Mouse (Mus musculus): ENCODE measurements around the gene Chst3. TPM values are rescaled to one million over a fixed set of nuclear protein-coding genes. Genes with fewer than 3 reads are reported as not detected.
A peak's percentile ranks its signal among the peaks of the same experiment; 100 is the strongest.
"Not testable (repeated sequence)": the region's sequence is repeated elsewhere in the genome, so short reads cannot be mapped to it uniquely, and the experiment has no call there.

The Chst3 gene
- polyA plus RNA-seq, 1 experiment, result 21.7 TPM

DNA sequence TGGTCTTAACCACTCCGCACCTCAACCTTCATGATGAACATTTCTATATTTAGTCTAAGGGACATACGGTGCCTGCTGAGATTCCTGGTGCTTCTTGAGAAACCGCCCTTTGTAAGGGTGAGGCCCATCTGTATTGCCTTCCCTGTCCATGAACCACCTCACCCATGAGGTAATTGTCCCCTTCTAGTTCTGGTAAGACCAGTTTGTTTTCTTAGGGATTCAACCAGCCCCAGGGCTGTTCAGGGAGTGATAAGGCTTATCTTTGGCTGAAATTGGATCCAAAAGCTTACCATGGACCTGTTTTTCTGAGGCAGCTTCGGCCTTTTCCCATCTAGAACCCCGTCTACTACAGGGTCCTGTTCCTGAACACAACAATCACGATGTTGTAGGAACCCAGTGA lies 37.0 kb upstream of the Chst3 start:
- 81% methylated on average over 6 of the region's 6 CpGs for WGBS
- DNase-seq, result no peak
- TF ChIP-seq POLR2A (IDR thresholded peaks at IDR 0.05; ENCODE audit: borderline replicate concordance, extremely low read depth, low read depth, low read length) (no peak), CTCF (IDR thresholded peaks at IDR 0.05; ENCODE audit: insufficient read depth, low read length) (no peak)
- H3K4me1 ChIP-seq (ENCODE audit: control insufficient read depth, insufficient read depth, low read length), result no peaks in the 10 kb centered on the region
- no peak overlapping the region for H3K4me3 ChIP-seq (replicated peaks; ENCODE audit: extremely low read depth, low read depth, low read length)

DNA sequence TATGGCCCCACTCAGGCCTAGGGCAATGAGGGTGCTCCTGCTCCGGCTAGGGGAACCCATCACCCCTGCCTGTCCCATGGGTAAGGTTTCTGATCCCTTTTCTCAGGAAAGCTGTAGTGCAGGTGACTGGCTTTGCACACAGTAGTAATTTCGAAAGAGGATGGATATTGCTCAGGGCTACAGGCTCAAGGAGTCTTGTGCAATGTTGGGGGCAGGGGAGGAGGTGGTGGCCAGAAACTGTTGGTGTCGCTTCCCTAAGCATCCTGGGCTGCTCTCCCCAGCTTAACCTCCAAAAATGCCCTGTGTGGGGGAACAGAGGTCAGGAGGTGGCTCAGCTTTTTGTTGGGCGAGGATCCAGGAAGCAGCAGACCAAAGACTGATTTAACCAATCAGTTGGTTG lies 33.5 kb upstream of the Chst3 start:
- no peaks in the 10 kb centered on the region for H3K4me1 ChIP-seq (ENCODE audit: control insufficient read depth, insufficient read depth, low read length)
- no peak overlapping the region for H3K4me3 ChIP-seq (replicated peaks; ENCODE audit: extremely low read depth, low read depth, low read length)
- DNase-seq, result no peak
- TF ChIP-seq CTCF (IDR thresholded peaks at IDR 0.05; ENCODE audit: insufficient read depth, low read length), result no peak
- no peak for TF ChIP-seq POLR2A (IDR thresholded peaks at IDR 0.05; ENCODE audit: borderline replicate concordance, extremely low read depth, low read depth, low read length)
- WGBS, result 61% methylated on average over 4 of the region's 4 CpGs

DNA sequence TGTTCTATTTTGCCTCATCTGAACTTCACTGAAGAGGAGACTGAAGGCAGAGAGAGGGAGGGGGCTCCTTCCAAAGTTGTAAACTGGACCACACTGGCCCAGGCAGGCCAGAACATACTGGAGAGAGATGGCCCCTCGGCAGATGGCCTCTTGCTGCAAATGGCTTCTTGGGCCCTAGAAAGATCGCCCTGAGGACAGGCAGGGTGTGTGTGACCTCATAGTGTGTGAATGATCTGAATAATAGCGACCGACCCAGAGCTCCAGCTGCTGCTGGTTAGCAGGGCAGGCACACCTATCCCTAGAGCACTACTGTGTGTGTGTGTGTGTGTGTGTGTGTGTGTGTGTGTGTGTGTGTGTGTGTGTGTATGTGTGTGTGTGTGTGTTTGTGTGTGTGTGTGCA lies 33.1 kb upstream of the Chst3 start:
- no peak for DNase-seq
- WGBS, result 61% methylated on average over 4 of the region's 4 CpGs
- Histone ChIP-seq H3K4me1 (ENCODE audit: control insufficient read depth, insufficient read depth, low read length) (no peaks in the 10 kb centered on the region), H3K4me3 (replicated peaks; ENCODE audit: extremely low read depth, low read depth, low read length) (no peak overlapping the region)
- TF ChIP-seq CTCF (IDR thresholded peaks at IDR 0.05; ENCODE audit: insufficient read depth, low read length) (no peak), POLR2A (IDR thresholded peaks at IDR 0.05; ENCODE audit: borderline replicate concordance, extremely low read depth, low read depth, low read length) (no peak)

DNA sequence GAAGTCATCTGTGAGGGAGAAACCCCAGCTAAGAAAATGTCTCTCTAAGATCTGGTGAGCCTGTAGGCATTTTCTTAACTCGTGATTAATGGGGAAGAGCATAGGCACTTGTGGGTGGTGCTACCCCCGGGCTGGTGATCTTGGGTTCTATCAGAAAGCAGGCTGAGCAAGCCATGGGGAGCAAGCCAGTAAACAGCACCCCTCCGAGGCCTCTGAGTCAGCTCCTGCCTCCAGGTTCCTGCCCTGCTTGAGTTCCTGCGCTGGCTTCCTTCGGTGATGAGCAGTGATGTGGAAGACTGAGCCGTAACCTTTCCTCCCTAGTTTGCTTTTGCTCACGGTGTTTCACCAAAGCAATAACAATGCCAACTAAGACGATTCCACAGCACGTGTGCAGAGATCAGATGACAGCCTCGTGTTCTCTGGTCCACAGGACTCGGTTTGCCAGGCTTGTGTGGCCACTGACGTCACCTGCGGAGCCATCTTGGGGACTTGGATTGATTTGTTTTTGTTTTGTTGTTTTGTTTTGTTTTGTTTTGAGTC lies 31.4 kb upstream of the Chst3 start:
- H3K4me1 ChIP-seq (ENCODE audit: control insufficient read depth, insufficient read depth, low read length), result no peaks in the 10 kb centered on the region
- 83% methylated on average over 13 of the region's 13 CpGs for WGBS
- no peak for DNase-seq
- H3K4me3 ChIP-seq (replicated peaks; ENCODE audit: extremely low read depth, low read depth, low read length), result no peak overlapping the region
- TF ChIP-seq POLR2A (IDR thresholded peaks at IDR 0.05; ENCODE audit: borderline replicate concordance, extremely low read depth, low read depth, low read length) (no peak), CTCF (IDR thresholded peaks at IDR 0.05; ENCODE audit: insufficient read depth, low read length) (no peak)

DNA sequence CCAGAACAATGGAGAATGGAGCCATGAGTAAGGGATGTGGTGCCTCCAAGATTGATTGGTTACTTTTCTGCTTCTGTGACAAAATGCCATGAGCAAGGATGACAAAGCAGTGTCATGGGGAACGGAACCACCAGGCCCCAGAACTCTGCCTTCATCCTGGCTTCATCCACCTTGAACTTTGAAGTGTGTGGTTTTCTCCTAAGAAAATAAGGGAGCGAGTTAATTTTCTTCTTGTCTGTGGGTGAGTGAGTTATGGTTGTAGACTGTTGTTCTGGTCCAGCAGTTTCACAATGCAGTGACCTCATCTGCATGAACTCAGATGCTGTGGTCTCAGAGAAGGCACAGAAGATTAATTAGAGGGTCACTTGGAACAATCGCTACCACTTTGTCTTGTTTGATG lies 29.3 kb upstream of the Chst3 start:
- H3K4me1 ChIP-seq (ENCODE audit: control insufficient read depth, insufficient read depth, low read length); DNase-seq; H3K4me3 ChIP-seq (replicated peaks; ENCODE audit: extremely low read depth, low read depth, low read length): not testable (repeated sequence)
- 65% methylated on average over 3 of the region's 3 CpGs for WGBS

DNA sequence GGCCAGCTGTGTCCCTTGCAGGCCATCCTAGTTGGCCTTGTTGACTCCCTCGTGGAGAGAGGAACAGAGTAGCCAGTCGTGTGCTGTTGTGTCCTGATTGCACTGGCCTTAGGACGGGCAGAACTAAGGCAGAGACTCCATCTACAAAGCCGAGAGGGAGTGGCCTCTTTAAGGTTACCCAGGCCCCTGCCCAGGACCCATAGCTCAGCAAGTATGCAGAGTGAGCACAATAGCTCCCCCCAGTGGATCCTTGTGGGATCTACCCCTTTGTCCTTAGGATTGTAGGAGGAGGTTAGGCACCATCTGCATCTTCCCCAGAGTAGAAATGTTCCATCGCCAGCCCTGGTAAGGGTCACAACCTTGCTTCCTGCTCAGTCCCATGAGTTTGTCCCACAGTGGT lies 27.5 kb upstream of the Chst3 start:
- DNase-seq, result peak; percentile 49
- TF ChIP-seq POLR2A (IDR thresholded peaks at IDR 0.05; ENCODE audit: borderline replicate concordance, extremely low read depth, low read depth, low read length) (no peak), CTCF (IDR thresholded peaks at IDR 0.05; ENCODE audit: insufficient read depth, low read length) (peak; percentile 54)
- WGBS, result 53% methylated on average over 5 of the region's 5 CpGs
- H3K4me1 ChIP-seq (ENCODE audit: control insufficient read depth, insufficient read depth, low read length), result no peaks in the 10 kb centered on the region
- no peak overlapping the region for H3K4me3 ChIP-seq (replicated peaks; ENCODE audit: extremely low read depth, low read depth, low read length)

DNA sequence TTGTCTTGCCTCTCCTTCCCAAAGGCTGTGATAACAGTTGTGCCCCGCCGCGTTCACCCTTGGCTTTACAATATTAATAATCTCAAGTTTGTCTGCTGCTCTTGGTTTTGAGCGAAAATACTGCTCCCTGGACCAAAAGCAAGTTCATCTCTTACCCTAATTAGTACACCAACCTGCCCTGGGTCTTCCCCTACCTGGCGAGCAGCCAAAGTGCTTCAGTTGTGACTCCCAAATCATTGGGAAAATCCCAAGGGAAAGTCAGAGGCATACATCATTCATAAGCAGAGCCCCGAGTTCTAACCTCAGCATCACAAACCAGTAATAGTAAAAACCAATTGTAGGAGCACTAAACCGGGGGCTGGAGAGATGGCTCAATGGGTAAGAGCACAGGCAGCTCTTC lies 26.6 kb upstream of the Chst3 start:
- WGBS, result 78% methylated on average over 7 of the region's 7 CpGs

DNA sequence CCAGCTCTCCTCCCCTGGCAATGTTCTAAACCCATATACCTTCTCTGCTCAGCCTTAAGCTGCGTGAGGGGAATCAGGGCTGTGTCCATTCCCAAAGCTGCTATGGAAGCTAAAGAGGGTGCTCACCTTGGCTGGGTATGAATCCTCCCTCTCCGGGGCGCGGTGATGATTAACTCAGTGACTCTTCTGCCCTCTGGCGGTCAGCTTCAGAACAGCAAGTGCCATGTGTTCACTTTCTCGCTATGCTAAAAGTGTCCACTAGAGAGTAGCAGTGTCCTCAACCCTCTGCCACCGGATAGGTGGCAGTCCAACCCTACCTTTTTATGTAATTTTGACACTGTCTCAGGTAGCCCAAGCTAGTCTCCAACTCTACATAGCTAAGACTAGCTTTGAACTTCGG lies 26.0 kb upstream of the Chst3 start:
- Histone ChIP-seq H3K4me1 (ENCODE audit: control insufficient read depth, insufficient read depth, low read length) (no peaks in the 10 kb centered on the region), H3K4me3 (replicated peaks; ENCODE audit: extremely low read depth, low read depth, low read length) (no peak overlapping the region)
- DNase-seq, result peak; percentile 91
- 2% methylated on average over 8 of the region's 8 CpGs for WGBS
- TF ChIP-seq CTCF (IDR thresholded peaks at IDR 0.05; ENCODE audit: insufficient read depth, low read length) (peak; percentile 97), POLR2A (IDR thresholded peaks at IDR 0.05; ENCODE audit: borderline replicate concordance, extremely low read depth, low read depth, low read length) (no peak)

More for the DNA sequence above, 26.6 kb upstream of the Chst3 start:
- no peaks in the 10 kb centered on the region for H3K4me1 ChIP-seq (ENCODE audit: control insufficient read depth, insufficient read depth, low read length)
- no peak overlapping the region for H3K4me3 ChIP-seq (replicated peaks; ENCODE audit: extremely low read depth, low read depth, low read length)
- TF ChIP-seq CTCF (IDR thresholded peaks at IDR 0.05; ENCODE audit: insufficient read depth, low read length), result no peak
- TF ChIP-seq POLR2A (IDR thresholded peaks at IDR 0.05; ENCODE audit: borderline replicate concordance, extremely low read depth, low read depth, low read length), result no peak
- DNase-seq, result no peak

DNA sequence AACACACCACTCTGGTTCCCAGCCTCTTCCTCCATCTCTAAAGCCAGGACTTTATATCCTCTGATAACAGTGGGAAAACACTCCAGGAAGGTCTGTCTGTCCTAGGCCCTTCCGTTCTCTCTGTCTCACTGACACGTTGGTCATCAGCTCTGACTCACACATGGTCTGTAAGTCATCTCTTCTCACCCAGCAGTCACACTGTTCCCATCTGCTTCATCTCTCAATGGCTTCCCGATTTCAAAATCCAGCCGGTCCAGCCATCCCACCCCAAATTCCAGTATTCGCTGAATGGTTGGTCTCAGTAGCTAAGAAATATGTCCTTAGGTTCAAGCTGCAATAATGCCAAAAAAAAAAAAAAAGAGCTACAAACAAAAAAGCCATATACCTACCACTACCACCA lies 24.9 kb upstream of the Chst3 start:
- H3K4me1 ChIP-seq (ENCODE audit: control insufficient read depth, insufficient read depth, low read length), result no peaks in the 10 kb centered on the region
- H3K4me3 ChIP-seq (replicated peaks; ENCODE audit: extremely low read depth, low read depth, low read length), result no peak overlapping the region
- DNase-seq, result no peak
- whole genome bisulfite sequencing, result 74% methylated on average over 5 of the region's 5 CpGs
- TF ChIP-seq POLR2A (IDR thresholded peaks at IDR 0.05; ENCODE audit: borderline replicate concordance, extremely low read depth, low read depth, low read length), result no peak
- no peak for TF ChIP-seq CTCF (IDR thresholded peaks at IDR 0.05; ENCODE audit: insufficient read depth, low read length)

DNA sequence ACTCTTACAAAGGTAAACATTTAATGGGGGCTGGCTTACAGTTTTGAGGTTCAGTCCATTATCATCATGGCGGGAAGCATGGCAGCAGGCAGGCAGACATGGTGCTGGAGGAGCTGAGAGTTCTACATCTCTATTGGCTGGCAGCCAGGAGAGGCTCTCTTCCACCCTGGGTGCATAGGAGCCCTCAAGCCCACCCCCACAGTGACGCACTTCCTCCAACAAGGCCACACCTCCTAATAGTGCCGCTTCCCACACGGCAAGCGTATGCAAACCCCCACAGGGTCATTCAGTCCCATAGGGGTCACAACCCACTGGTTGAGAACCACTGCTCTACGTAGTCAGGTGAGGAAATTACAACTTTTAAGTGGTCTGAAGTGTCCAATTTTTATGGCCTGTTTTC lies 21.4 kb upstream of the Chst3 start:
- no peak overlapping the region for H3K4me3 ChIP-seq (replicated peaks; ENCODE audit: extremely low read depth, low read depth, low read length)
- 85% methylated on average over 6 of the region's 6 CpGs for WGBS
- TF ChIP-seq CTCF (IDR thresholded peaks at IDR 0.05; ENCODE audit: insufficient read depth, low read length) (no peak), POLR2A (IDR thresholded peaks at IDR 0.05; ENCODE audit: borderline replicate concordance, extremely low read depth, low read depth, low read length) (no peak)
- DNase-seq, result no peak
- H3K4me1 ChIP-seq (ENCODE audit: control insufficient read depth, insufficient read depth, low read length), result no peaks in the 10 kb centered on the region
